Mouse (Mus musculus) intestine, embryonic 15.5 days (tissue): ENCODE measurements around the gene Eef1akmt2. TPM values are rescaled to one million over a fixed set of nuclear protein-coding genes. Genes with fewer than 3 reads are reported as not detected.

ENCODE experiments used
- ATAC-seq: fragments of 200-750 bp; cut with Nextera tagmentation; 2 replicates; pipeline ENCODE4 v1.8.0; 2017; ENCODE audit warnings: moderate TSS enrichment, moderate library complexity
- H3K27ac ChIP-seq: fragments of 300-500 bp; sonication (generic); 2 replicates; pipeline ENCODE4 v1.5.1; 2015; ENCODE audit warnings: mild to moderate bottlenecking, inconsistent platforms
- H3K27me3 ChIP-seq: fragments of 300-500 bp; sonication (generic); replicated peaks from 2 replicates; pipeline ENCODE4 v1.6.1; 2015; ENCODE audit warnings: inconsistent platforms
- H3K36me3 ChIP-seq: fragments of 300-500 bp; sonication (generic); 2 replicates; pipeline ENCODE4 v1.6.1; 2015; ENCODE audit warnings: inconsistent platforms
- H3K4me1 ChIP-seq: fragments of 300-500 bp; sonication (generic); replicated peaks from 2 replicates; pipeline ENCODE4 v1.6.1; 2015; ENCODE audit warnings: inconsistent platforms
- H3K4me2 ChIP-seq: fragments of 300-500 bp; sonication (generic); replicated peaks from 2 replicates; pipeline ENCODE4 v1.6.1; 2015; ENCODE audit warnings: mild to moderate bottlenecking, inconsistent platforms
- H3K4me3 ChIP-seq: fragments of 300-500 bp; sonication (generic); replicated peaks from 2 replicates; pipeline ENCODE4 v1.5.1; 2015; ENCODE audit warnings: inconsistent platforms
- H3K9ac ChIP-seq: fragments of 300-500 bp; sonication (generic); 2 replicates; pipeline ENCODE4 v1.6.1; 2015; ENCODE audit warnings: inconsistent platforms
- H3K9me3 ChIP-seq: fragments of 300-500 bp; sonication (generic); 2 replicates; pipeline ENCODE4 v1.6.1; 2016; ENCODE audit warnings: inconsistent platforms
- WGBS: fragments of 180-500 bp; shearing (Covaris S2); methylation state at CpG from one replicate; pipeline ENCODE4 v1.1.7; 2015; 5-methylcytosine and 5-hydroxymethylcytosine counted together
- polyA plus RNA-seq: library from polyadenylated mRNA; unstranded; fragments of >200 nt; fragmentation: Nextera tagmentation; extraction: Ambion mirVana; gene quantifications from 2 replicates; pipeline ENCODE4 v1.2.1, GENCODE M21; 2015

Gene Eef1akmt2
- polyA plus RNA-seq, 1 experiment from 2014 or later: 64.4 TPM

DNA sequence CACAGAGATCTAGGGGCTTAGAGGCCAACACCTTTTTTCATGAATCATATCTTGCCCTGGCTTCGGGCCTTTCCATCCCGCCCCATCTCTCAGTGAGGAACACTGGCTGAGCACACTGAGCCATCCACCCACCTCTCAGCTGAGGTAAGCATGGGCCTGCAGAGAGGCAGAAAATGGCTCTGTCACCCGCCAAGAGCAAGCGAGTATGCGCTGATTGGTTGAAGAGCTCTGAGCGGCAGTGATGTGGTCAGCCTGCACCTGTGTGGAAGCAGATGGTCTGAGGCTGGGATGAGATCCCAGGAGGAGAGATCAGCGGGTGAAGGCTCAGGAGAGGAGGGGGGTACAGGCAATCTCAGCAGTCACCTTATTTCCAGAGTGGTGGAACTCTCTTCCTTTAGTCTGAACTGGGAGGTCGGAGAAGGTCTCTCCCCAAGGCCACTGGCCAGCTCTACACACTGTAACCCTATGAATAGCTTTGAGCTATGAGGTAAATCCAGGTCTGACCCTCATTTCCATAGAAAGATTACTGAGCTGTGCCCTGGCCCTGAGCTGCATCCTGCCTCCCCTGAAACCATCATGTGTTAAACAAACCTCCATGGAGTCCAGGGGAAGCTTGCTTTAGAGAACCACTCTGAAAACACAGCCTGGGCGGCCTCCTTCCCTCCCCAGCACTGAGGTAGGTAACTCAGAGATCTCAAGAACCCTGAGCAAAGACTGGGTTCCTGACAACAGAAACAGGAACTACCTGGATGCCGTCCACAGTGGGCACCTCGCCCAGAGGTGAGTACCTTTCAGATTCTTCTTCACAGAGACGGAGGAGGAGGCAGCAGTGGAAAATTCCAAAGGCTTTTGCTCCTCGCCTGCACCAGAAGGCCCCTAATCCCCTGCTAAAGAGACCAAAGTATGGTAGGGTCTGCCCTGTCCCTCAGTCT, 45.3 kb downstream of the Eef1akmt2 start:
- Histone ChIP-seq H3K4me2 (no peak overlapping the region), H3K4me3 (no peak overlapping the region), H3K9ac (no peak overlapping the region), H3K4me1 (peaks cover 83% of the 10 kb centered on the region), H3K9me3 (no peaks in the 10 kb centered on the region), H3K27ac (peak overlapping the region; percentile 89), H3K27me3 (no peaks in the 10 kb centered on the region), H3K36me3 (no peaks in the 10 kb centered on the region)
- WGBS: 68% methylated on average over 13 of the region's 13 CpGs
- ATAC-seq: no peak

DNA sequence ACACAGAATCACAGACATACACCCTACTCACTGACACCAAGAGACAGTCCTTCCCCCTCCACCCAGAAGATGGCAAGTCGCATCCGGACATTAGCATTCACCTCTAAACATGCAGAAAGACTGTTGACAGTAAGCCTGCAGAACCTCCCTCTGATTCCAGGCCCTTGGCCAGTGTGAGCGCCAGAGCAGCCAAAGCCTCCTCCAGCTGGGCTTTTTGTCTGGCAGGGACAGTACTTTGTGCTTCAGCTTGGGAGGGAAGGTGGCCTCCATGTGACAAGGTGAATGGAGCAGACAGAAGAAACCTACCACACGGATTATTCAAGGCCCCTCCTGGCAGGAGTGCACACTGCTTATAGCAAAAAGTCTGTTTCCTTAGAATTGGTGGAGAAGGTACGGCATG, 46.2 kb downstream of the Eef1akmt2 start:
- H3K27ac ChIP-seq: no peak overlapping the region
- no peak overlapping the region; the same call in 1 of the 2 replicates for H3K9ac ChIP-seq
- 53% methylated on average over 5 of the region's 5 CpGs for WGBS

DNA sequence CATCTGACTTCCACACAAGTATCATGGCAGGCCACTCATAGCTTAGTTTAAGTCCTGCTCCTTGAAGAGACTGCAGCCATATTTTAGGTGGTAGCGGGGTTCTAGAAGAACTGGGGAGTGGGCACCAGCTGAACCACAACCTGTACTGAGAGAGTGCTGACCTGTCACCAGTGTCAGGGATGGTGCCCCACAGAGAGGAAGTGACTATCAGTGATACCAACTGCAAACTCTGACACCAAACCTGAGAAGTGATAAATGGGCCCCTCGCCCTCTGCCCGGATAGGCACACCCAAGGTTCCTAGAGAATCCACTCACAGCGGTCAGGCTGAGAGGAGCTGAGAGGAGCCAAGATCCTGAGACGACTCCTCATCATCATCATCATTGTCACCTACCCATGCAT, 47.5 kb downstream of the Eef1akmt2 start:
- H3K36me3 ChIP-seq: no peaks in the 10 kb centered on the region
- H3K4me3 ChIP-seq: no peak overlapping the region
- peaks cover 86% of the 10 kb centered on the region for H3K4me1 ChIP-seq
- H3K27me3 ChIP-seq: no peaks in the 10 kb centered on the region
- ATAC-seq: no peak
- H3K27ac ChIP-seq: no peak overlapping the region
- H3K9me3 ChIP-seq: no peaks in the 10 kb centered on the region
- no peak overlapping the region for H3K4me2 ChIP-seq
- H3K9ac ChIP-seq: no peak overlapping the region
- WGBS: 74% methylated on average over 5 of the region's 5 CpGs

More for the DNA sequence above, 46.2 kb downstream of the Eef1akmt2 start:
- H3K36me3 ChIP-seq: no peaks in the 10 kb centered on the region
- H3K9me3 ChIP-seq: no peaks in the 10 kb centered on the region
- no peak for ATAC-seq
- H3K4me2 ChIP-seq: no peak overlapping the region
- no peaks in the 10 kb centered on the region for H3K27me3 ChIP-seq
- no peak overlapping the region for H3K4me3 ChIP-seq
- peaks cover 90% of the 10 kb centered on the region for H3K4me1 ChIP-seq

DNA sequence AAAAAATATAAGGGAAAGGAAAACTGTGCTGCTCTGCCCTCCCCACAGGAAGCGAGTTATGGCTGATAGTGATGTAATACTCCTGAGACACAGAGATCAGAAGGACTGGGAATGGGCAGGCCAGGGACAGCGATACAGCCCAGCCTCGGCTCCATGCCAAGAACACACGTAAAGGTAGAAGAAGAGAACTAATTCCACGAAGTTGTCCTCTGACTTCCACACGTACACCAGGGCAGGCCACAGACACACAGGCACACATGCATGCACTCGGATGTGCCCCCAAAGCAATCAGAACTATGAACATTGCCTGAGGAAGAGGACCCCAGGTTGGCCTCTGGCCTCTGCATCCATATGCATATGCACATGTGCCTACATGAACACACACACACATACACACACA, 48.0 kb downstream of the Eef1akmt2 start:
- H3K4me3 ChIP-seq: no peak overlapping the region
- no peaks in the 10 kb centered on the region for H3K27me3 ChIP-seq
- WGBS: 77% methylated on average over 7 of the region's 7 CpGs
- no peak overlapping the region for H3K4me2 ChIP-seq
- ATAC-seq: no peak
- H3K4me1 ChIP-seq: peaks cover 83% of the 10 kb centered on the region
- H3K9me3 ChIP-seq: no peaks in the 10 kb centered on the region
- H3K9ac ChIP-seq: no peak overlapping the region
- H3K36me3 ChIP-seq: no peaks in the 10 kb centered on the region
- H3K27ac ChIP-seq: no peak overlapping the region

DNA sequence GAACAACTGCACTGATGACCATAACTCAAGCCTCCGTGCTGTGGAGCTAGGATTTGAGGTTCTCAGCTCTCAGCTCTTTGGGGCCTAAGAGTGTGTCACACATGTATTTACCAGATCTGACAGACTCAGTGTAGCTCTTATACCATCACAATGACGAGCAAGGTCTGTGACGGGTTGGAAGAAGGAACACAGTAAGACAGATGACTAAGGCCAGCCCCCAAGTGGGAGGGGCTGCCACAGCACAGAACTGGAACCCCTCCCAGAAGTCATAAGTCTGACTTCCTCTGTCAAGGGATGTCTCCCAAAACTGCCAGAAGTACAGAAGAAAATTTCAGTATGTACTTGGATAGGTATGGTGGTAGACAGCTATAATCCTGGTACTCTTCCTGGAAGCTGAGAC, 48.5 kb downstream of the Eef1akmt2 start:
- H3K27ac ChIP-seq: no peak overlapping the region
- peaks cover 78% of the 10 kb centered on the region for H3K4me1 ChIP-seq
- no peak overlapping the region for H3K4me2 ChIP-seq
- no peak overlapping the region for H3K9ac ChIP-seq
- no peak for ATAC-seq
- no peak overlapping the region for H3K4me3 ChIP-seq
- WGBS: 56% methylated on average over 3 of the region's 3 CpGs
- H3K36me3 ChIP-seq: no peaks in the 10 kb centered on the region
- H3K9me3 ChIP-seq: no peaks in the 10 kb centered on the region
- H3K27me3 ChIP-seq: no peaks in the 10 kb centered on the region

DNA sequence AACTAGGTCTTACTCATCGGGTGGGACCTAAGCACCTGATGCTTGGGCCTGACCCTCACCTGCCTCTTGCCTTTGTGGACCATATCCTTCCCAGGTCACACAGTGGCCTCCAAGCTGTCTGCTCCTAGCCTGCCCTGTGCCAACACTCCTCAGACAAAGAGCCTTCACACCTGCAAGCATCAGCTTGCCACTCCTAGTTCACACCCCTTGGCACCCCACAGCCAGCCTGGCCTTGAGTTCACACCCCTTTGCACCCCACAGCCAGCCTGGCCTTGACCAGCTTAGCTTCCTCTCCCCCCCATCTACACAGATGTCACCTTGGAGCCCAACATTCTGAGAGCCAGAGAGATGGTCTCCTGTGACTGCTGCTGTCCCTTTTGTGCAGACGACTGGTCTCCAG, 49.1 kb downstream of the Eef1akmt2 start:
- H3K9ac ChIP-seq: no peak overlapping the region
- H3K4me1 ChIP-seq: peaks cover 72% of the 10 kb centered on the region
- no peaks in the 10 kb centered on the region for H3K9me3 ChIP-seq
- H3K36me3 ChIP-seq: no peaks in the 10 kb centered on the region
- no peak overlapping the region for H3K27ac ChIP-seq
- H3K27me3 ChIP-seq: no peaks in the 10 kb centered on the region
- no peak overlapping the region for H3K4me3 ChIP-seq
- no peak for ATAC-seq
- no peak overlapping the region for H3K4me2 ChIP-seq
- WGBS: 81% methylated on average over 2 of the region's 2 CpGs

DNA sequence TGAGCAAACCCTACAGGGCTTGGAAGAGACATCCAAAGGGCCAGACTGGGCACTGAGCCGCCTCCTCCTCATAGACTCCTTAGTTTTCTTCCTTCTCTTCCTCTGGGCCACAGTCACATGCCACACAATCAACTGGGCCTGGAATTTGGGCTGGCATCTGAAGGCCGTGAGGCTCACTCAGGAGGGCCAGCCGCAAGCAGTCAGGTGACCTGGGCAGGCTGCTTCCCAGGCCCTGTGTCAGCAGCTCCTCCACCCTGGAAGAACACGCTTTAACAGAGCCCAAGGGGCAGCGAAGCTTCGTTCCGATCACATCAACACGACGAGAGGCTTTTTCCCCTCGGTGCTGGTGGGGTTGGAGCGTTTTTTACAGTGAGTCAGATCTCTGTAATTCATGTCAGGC, 49.8 kb downstream of the Eef1akmt2 start:
- H3K4me1 ChIP-seq: peaks cover 67% of the 10 kb centered on the region
- WGBS: 72% methylated on average over 11 of the region's 11 CpGs

DNA sequence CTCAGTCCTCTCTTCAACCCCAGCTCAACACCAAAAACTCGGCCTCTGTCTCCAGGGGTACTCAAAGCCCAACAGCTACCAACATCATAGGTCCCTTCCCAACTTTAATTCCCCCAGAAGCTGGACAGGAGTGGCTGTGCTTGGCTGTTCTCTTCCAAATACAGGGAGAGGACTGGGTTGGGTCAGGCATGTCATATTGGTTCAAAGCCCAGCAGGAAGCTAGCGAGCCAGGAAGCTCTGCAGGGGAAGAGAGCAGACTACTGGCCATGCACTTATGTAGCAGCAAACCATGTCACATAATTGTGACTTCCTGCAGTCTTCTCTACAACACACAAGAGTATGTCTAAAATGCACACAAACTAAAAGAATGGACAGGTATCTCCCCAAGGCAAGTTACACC, 50.4 kb downstream of the Eef1akmt2 start:
- H3K4me2 ChIP-seq: no peak overlapping the region
- ATAC-seq: no peak
- H3K36me3 ChIP-seq: no peaks in the 10 kb centered on the region
- no peak overlapping the region for H3K9ac ChIP-seq
- no peaks in the 10 kb centered on the region for H3K27me3 ChIP-seq
- no peak overlapping the region for H3K4me3 ChIP-seq
- H3K9me3 ChIP-seq: no peaks in the 10 kb centered on the region
- H3K27ac ChIP-seq: no peak overlapping the region
- peaks cover 61% of the 10 kb centered on the region for H3K4me1 ChIP-seq
- 84% methylated on average over 2 of the region's 2 CpGs for WGBS

More for the DNA sequence above, 49.8 kb downstream of the Eef1akmt2 start:
- Histone ChIP-seq H3K9ac (no peak overlapping the region), H3K36me3 (no peaks in the 10 kb centered on the region), H3K27me3 (no peaks in the 10 kb centered on the region), H3K27ac (no peak overlapping the region), H3K9me3 (no peaks in the 10 kb centered on the region), H3K4me2 (no peak overlapping the region), H3K4me3 (no peak overlapping the region)
- no peak for ATAC-seq

DNA sequence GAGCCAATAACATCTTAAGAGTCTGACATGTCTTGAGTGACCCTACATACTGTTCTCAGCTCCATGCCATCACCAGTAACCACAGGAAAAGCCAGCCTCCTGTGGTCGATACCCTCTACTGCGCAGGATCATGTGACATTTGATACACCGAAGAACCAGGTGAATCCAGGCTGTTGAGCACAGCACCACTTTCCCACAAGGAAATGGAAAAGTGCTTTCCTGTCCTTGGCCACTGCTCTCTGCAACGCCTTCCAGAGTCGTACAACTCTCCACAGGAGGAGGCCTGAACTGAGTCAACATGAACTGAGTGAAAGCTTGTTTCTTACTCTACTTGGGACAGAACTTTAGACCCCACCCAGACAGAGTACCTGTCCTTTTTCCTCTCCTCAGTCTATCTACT, 51.0 kb downstream of the Eef1akmt2 start:
- H3K27ac ChIP-seq: no peak overlapping the region
- H3K4me1 ChIP-seq: peaks cover 56% of the 10 kb centered on the region
- ATAC-seq: 0 out of 2 replicates have a peak, but pooled peaks have one; percentile 27

DNA sequence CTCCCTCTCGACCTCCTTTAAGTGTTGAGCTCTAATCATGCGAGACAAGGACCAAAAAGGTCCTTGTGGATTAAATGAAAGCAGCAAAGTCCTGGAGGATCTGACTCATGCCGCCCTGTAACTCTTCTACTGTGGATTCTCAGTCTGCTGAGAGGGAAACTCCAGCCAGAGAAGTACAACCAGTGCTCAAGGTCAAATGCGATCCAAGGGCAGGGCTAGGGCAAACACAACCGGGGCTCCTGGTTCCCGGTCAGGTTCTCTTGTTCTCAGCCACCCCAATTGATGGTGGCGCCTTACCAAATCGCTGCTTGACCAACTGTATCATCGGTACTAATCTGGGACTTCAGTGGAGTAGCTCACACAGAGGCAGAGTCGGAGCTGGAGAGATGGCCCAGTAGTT, 51.6 kb downstream of the Eef1akmt2 start:
- Histone ChIP-seq H3K27me3 (no peaks in the 10 kb centered on the region), H3K4me1 (peaks cover 50% of the 10 kb centered on the region), H3K4me3 (no peak overlapping the region), H3K36me3 (no peaks in the 10 kb centered on the region), H3K27ac (no peak overlapping the region), H3K9ac (no peak overlapping the region), H3K4me2 (no peak overlapping the region), H3K9me3 (no peaks in the 10 kb centered on the region)
- WGBS: 83% methylated on average over 10 of the region's 10 CpGs
- no peak for ATAC-seq

More for the DNA sequence above, 51.0 kb downstream of the Eef1akmt2 start:
- WGBS: 78% methylated on average over 5 of the region's 5 CpGs
- Histone ChIP-seq H3K36me3 (no peaks in the 10 kb centered on the region), H3K27me3 (no peaks in the 10 kb centered on the region), H3K9me3 (no peaks in the 10 kb centered on the region), H3K9ac (no peak overlapping the region), H3K4me3 (no peak overlapping the region), H3K4me2 (no peak overlapping the region)

DNA sequence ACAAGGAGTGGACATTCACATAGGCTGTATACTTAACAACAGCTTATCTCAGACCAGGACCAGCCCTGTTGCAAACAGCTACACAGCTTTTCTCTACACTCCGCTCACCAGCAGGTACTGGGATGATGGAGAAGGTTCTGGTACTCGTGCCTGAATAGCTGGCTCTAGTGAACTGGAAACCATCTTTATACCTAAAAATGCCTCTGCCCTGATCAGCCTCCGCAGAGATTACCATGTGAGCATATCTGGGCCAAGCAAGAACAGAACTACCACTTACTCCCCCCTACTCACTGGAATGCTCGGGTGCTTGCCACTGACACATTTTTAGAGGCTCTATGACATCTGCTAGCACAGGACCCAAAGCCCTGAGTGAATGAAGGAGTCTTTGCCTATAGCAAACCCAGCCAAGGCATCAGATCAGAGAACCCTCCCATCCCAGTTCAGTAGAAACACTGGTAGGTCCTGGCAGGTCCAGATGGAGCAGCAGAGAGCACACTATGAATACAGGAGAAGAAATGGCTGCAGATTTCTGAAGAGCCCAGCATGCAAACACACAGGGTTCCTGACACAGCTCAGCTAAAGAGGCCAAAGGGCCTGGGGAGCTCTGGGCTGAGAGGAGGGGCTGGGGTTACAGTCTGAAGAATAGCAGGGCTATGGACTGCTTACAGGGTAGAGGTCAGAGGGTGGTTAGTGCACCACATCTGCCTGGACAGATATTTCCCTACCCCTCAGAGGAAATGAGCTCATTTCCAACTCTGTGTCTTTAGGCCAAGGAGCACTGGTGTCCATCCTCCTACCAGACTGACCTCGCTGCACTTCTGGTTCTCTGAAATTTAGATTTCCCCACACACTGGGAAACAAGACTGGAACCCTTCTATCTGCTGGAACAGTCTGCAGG, 53.1 kb downstream of the Eef1akmt2 start:
- ATAC-seq: no peak
- no peaks in the 10 kb centered on the region for H3K9me3 ChIP-seq
- H3K9ac ChIP-seq: no peak overlapping the region
- no peaks in the 10 kb centered on the region for H3K36me3 ChIP-seq
- H3K4me1 ChIP-seq: peaks cover 39% of the 10 kb centered on the region
- no peaks in the 10 kb centered on the region for H3K27me3 ChIP-seq
- H3K4me3 ChIP-seq: no peak overlapping the region
- H3K4me2 ChIP-seq: no peak overlapping the region
- H3K27ac ChIP-seq: no peak overlapping the region
- 86% methylated on average over 5 of the region's 5 CpGs for WGBS

DNA sequence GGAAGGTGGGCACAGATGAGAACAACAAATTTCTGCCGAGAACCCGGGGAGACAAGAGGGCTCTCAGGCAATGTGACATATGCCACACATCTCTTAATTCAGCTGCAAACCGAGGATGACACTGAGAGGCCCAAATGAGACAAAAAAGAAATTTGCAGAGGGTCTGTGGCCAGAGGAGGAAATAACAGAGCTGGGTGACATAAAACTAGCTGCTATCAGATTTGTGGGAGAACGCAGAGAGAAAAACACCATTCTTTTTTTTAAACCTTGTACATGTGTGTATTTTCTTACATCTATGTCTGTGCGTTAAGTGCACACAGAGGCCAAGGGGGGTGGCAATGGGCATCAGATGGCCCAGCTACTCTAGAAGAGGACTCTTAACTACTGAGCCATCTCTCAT, 57.3 kb downstream of the Eef1akmt2 start:
- Histone ChIP-seq H3K9me3 (no peaks in the 10 kb centered on the region), H3K36me3 (no peaks in the 10 kb centered on the region), H3K27ac (no peak overlapping the region), H3K27me3 (no peaks in the 10 kb centered on the region), H3K4me1 (peaks cover 29% of the 10 kb centered on the region), H3K4me2 (no peak overlapping the region), H3K9ac (no peak overlapping the region), H3K4me3 (no peak overlapping the region)
- WGBS: 88% methylated on average over 5 of the region's 5 CpGs
- no peak for ATAC-seq
